Mouse (Mus musculus): ENCODE measurements around the gene Khsrp.

GRCm38 (mm10) chr17:57019693-57020092 is 11.6 kb downstream of the Khsrp start:
- TF ChIP-seq CTCF (IDR thresholded peaks at IDR 0.05; ENCODE audit: insufficient read depth, low read length) (no peak), POLR2A (IDR thresholded peaks at IDR 0.05; ENCODE audit: borderline replicate concordance, extremely low read depth, low read depth, low read length) (no peak)

Data from lung, adult 2 months (tissue).